Mouse (Mus musculus) E14TG2a.4 (cell line): ENCODE measurements around the gene Itgax.

ENCODE experiments used
- CTCF ChIP-seq: conservative IDR thresholded peaks from 2 replicates; pipeline ENCODE4 v1.5.1; 2014; ENCODE audit warnings: low read length
- NANOG ChIP-seq: IDR thresholded peaks from 2 replicates; pipeline ENCODE4 v1.6.1; 2014; ENCODE audit warnings: borderline replicate concordance, low read length, mixed read lengths

DNA sequence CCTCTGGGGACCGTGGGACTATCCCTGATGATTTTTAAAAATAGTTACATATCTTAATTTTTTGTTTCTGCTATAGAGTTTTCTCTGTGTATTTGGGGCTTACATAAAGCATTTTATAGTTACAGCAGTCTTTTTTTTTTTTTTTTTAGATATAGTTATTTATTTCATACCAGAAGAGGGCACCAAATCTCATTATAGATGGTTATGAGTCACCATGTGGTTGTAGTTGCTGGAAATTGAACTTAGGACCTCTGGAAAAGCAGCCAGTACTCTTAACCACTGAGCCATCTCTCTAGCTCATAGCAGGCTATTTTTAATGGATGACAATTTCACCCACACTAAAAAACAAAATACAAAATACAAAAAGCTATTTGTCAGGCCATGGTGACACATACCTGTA is 31.2 kb upstream of the Itgax start:
- TF ChIP-seq CTCF (no peak), NANOG (no peak)
